Mouse (Mus musculus) spleen, adult 2 months (tissue): ENCODE measurements around the gene Oxsr1.

Source experiments
- CTCF ChIP-seq: fragments of 200-500 bp; IDR thresholded peaks from 2 replicates; pipeline ENCODE4 v1.5.1; 2011; ENCODE audit warnings: mild to moderate bottlenecking, inconsistent platforms; ENCODE audit not compliant: insufficient read depth, insufficient read length, insufficient replicate concordance; ENCODE audit errors: extremely low read depth
- POLR2A ChIP-seq: fragments of 200-500 bp; IDR thresholded peaks from 2 replicates; pipeline ENCODE4 v1.6.1; 2011; ENCODE audit warnings: low read depth, low read length, inconsistent platforms

DNA sequence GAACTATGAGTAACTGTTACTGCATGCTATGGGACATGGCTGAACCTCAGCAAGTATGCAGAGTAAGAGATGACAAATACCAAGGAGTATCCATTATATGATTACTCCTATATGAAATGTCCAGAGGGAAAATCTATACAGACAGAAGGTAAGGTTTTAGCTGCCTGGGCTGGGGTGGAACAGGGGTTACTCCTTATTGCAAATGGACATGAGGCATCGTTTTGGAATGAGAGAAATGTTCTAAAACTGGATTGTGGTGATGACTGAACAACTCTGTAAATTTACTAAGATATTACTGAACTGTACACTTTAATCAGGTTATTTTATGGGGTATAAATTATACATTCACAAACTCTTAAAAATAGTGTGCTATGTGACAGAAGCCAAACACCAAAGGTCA lies 3.3 kb downstream of the Oxsr1 start:
- TF ChIP-seq POLR2A, result no peak
- no peak for TF ChIP-seq CTCF
